Mouse (Mus musculus) midbrain, embryonic 10.5 days (tissue): ENCODE measurements around the gene 4930452B06Rik. TPM values are rescaled to one million over a fixed set of nuclear protein-coding genes. Genes with fewer than 3 reads are reported as not detected.
A peak's percentile ranks its signal among the peaks of the same experiment; 100 is the strongest.

Source experiments
- DNase-seq: peaks from one replicate; pipeline ENCODE4 v3.0.0-alpha.2; 2017; ENCODE audit warnings: low spot score
- H3K27ac ChIP-seq: fragments of 300-500 bp; sonication (generic); replicated peaks from 2 replicates; pipeline ENCODE4 v1.5.1; 2016; ENCODE audit warnings: mild to moderate bottlenecking
- H3K27me3 ChIP-seq: fragments of 300-500 bp; sonication (generic); 2 replicates; pipeline ENCODE4 v1.6.1; 2016; ENCODE audit warnings: low read depth, mild to moderate bottlenecking; ENCODE audit not compliant: poor library complexity, severe bottlenecking
- H3K36me3 ChIP-seq: fragments of 300-500 bp; sonication (generic); 2 replicates; pipeline ENCODE4 v1.6.1; 2016; ENCODE audit warnings: mild to moderate bottlenecking, moderate library complexity
- H3K4me1 ChIP-seq: fragments of 300-500 bp; sonication (generic); 2 replicates; pipeline ENCODE4 v1.6.1; 2016
- H3K4me3 ChIP-seq: fragments of 300-500 bp; sonication (generic); 2 replicates; pipeline ENCODE4 v1.5.1; 2016; ENCODE audit warnings: mild to moderate bottlenecking, moderate library complexity
- H3K9me3 ChIP-seq: fragments of 300-500 bp; sonication (generic); replicated peaks from 2 replicates; pipeline ENCODE4 v1.6.1; 2016; ENCODE audit warnings: mild to moderate bottlenecking
- WGBS: fragments of 180-500 bp; shearing (Covaris S2); methylation state at CpG from one replicate; pipeline ENCODE4 v1.1.7; 2016; 5-methylcytosine and 5-hydroxymethylcytosine counted together
- polyA plus RNA-seq: library from polyadenylated mRNA; unstranded; fragments of >200 nt; fragmentation: Nextera tagmentation; extraction: Ambion mirVana; gene quantifications from 2 replicates; pipeline ENCODE4 v1.2.1, GENCODE M21; 2016

Gene 4930452B06Rik
- polyA plus RNA-seq, 1 experiment from 2014 or later = 12.2 TPM

DNA sequence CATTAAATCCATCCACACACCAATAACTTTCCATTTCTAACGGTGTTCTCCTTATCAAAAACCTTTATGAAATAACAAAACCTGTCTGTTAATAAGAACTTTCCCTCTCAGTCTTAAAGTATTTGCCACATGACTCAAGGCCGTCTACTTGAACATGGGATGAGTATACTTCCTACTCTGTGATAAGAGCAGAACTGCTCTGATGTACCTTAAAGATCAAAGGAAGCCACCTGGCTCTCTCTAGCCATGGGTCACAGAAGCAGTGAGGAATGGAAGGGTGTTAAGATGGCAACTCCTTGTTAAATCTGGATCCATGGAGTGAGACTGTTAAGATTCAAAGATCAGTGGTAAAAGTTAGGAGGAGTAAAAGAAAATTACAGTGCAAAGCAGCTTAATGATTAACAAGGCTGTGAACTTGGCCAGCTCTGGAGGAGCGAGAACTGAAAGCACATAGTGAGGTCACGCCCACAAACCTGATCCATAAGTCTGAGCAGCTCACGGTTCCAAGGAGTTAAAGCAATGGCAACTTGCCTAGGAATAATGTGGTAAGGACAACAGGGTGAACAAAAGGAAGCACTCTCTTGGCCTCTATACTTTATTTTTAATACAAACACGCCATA, 235.3 kb downstream of the 4930452B06Rik start:
- Histone ChIP-seq H3K27ac (no peak overlapping the region), H3K4me1 (peaks cover 3% of the 10 kb centered on the region; the same call in 1 of the 2 replicates), H3K9me3 (no peaks in the 10 kb centered on the region), H3K4me3 (no peak overlapping the region), H3K27me3 (no peaks in the 10 kb centered on the region), H3K36me3 (no peaks in the 10 kb centered on the region)
- no peak for DNase-seq
- 81% methylated on average over 6 of the region's 6 CpGs for WGBS

GRCm38 (mm10) chr14:8429767-8430166, 236.3 kb downstream of the 4930452B06Rik start:
- no peaks in the 10 kb centered on the region for H3K36me3 ChIP-seq
- no peaks in the 10 kb centered on the region for H3K27me3 ChIP-seq
- H3K4me1 ChIP-seq = peaks cover 3% of the 10 kb centered on the region; the same call in 1 of the 2 replicates
- WGBS = 76% methylated on average over 2 of the region's 2 CpGs
- H3K4me3 ChIP-seq = no peak overlapping the region
- no peaks in the 10 kb centered on the region for H3K9me3 ChIP-seq
- no peak for DNase-seq
- no peak overlapping the region for H3K27ac ChIP-seq

- no peaks in the 10 kb centered on the region for H3K9me3 ChIP-seq
- no peaks in the 10 kb centered on the region for H3K27me3 ChIP-seq
- H3K36me3 ChIP-seq = no peaks in the 10 kb centered on the region
- peaks cover 24% of the 10 kb centered on the region for H3K4me1 ChIP-seq
- no peak overlapping the region for H3K4me3 ChIP-seq
- WGBS = 72% methylated on average over 3 of the region's 3 CpGs
- H3K27ac ChIP-seq = no peak overlapping the region
- no peak for DNase-seq
Measured at GRCm38 (mm10) chr14:8422833-8423232, 243.2 kb downstream of the 4930452B06Rik start.

DNA sequence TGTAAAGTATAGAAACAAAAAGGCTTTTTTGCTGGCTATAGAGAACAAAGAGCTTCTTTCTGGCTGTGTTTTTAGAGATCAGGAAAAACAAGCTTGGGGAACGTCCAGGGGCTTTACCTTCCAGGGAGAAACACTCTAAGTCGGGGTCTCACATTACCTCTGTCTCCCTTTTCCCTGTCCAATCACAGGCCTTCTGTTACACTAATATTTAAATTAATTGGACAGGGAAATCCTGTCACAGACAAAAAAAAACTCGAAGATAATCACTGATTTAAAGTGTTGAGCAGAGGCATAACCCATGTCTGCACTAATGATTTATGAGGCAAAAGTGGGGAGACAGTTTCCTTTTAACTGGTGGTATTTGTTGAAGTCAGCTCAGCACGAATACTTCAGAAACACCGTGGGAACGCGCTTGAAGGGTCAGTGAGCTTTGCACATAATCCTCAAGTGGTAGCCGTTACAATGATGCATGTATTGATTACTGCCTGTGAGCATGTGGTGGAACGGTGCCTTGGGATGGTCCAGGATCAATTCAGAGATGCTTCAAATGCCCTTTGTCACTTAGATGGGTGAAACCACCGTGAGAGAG, 244.7 kb downstream of the 4930452B06Rik start:
- no peaks in the 10 kb centered on the region for H3K36me3 ChIP-seq
- no peaks in the 10 kb centered on the region for H3K27me3 ChIP-seq
- DNase-seq = no peak
- H3K4me1 ChIP-seq = peaks cover 24% of the 10 kb centered on the region
- 28% methylated on average over 10 of the region's 10 CpGs for WGBS
- no peak overlapping the region for H3K4me3 ChIP-seq
- H3K27ac ChIP-seq = peak overlapping the region; percentile 74
- no peaks in the 10 kb centered on the region for H3K9me3 ChIP-seq

GRCm38 (mm10) chr14:8418610-8419009, 247.4 kb downstream of the 4930452B06Rik start:
- no peaks in the 10 kb centered on the region for H3K36me3 ChIP-seq
- no peak overlapping the region for H3K4me3 ChIP-seq
- no peak for DNase-seq
- peaks cover 24% of the 10 kb centered on the region for H3K4me1 ChIP-seq
- H3K9me3 ChIP-seq = no peaks in the 10 kb centered on the region
- 81% methylated on average over 3 of the region's 3 CpGs for WGBS
- no peak overlapping the region for H3K27ac ChIP-seq
- no peaks in the 10 kb centered on the region for H3K27me3 ChIP-seq

GRCm38 (mm10) chr14:8405946-8406345, 260.1 kb downstream of the 4930452B06Rik start:
- no peaks in the 10 kb centered on the region for H3K27me3 ChIP-seq
- no peaks in the 10 kb centered on the region for H3K36me3 ChIP-seq
- H3K9me3 ChIP-seq = no peaks in the 10 kb centered on the region
- WGBS = 70% methylated on average over 6 of the region's 6 CpGs
- no peak overlapping the region for H3K27ac ChIP-seq
- no peaks in the 10 kb centered on the region for H3K4me1 ChIP-seq
- DNase-seq = no peak
- H3K4me3 ChIP-seq = no peak overlapping the region

GRCm38 (mm10) chr14:8403310-8403709, 262.7 kb downstream of the 4930452B06Rik start:
- Histone ChIP-seq H3K4me3 (no peak overlapping the region), H3K27ac (no peak overlapping the region), H3K27me3 (no peaks in the 10 kb centered on the region), H3K4me1 (no peaks in the 10 kb centered on the region), H3K9me3 (no peaks in the 10 kb centered on the region), H3K36me3 (no peaks in the 10 kb centered on the region)
- DNase-seq = no peak
- 90% methylated on average over 3 of the region's 3 CpGs for WGBS

DNA sequence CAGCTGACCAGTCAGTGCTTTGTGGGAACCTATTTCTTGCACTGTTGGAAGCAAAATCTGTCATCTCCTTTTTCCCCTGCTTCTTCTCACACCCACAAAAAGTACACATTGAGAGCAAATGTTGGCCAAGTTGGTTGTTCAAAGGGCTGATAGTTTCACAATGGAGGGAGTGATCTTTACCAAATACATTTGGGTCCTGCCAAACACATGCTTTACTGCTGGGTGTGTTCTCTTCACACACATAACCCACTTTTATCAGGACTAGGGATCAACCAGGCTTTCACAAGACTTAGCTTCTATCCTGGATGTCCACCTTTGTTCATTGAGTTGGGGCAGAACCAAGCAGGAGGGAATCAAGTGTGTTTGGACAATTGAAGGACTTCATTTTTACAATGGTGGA, 267.5 kb downstream of the 4930452B06Rik start:
- no peak for DNase-seq

DNA sequence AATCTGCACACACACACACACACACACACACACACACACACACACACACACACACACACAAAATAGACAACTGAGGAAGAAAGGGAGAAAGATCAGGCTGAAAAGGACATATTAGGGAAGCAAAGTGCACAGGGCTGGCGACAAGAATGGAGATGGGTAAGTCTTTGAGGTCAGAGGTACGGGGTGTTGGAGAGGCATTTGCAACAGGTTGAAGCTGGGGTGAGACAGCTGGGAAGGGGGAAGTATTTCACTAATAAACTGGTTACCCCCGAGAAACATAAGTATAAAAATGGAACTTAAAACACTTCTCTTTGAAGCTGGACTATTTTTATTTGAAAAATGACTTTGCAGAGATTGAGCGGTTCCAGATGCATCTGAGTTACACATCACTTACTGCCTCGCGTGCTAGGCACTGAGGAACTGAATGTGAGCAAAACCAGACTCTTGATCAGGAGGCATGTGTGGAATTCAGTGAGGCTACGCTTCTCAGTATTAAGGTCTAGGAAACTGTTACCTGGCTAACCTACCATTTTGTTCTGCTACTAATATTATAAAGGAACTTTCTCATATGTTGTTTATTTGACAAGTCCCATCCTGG, 270.3 kb downstream of the 4930452B06Rik start:
- no peak overlapping the region for H3K27ac ChIP-seq

More for the DNA sequence above, 267.5 kb downstream of the 4930452B06Rik start:
- Histone ChIP-seq H3K9me3 (no peaks in the 10 kb centered on the region), H3K27me3 (no peaks in the 10 kb centered on the region), H3K36me3 (no peaks in the 10 kb centered on the region), H3K4me1 (no peaks in the 10 kb centered on the region), H3K27ac (no peak overlapping the region), H3K4me3 (no peak overlapping the region)

GRCm38 (mm10) chr14:8392181-8392825, 273.7 kb downstream of the 4930452B06Rik start:
- H3K9me3 ChIP-seq = no peaks in the 10 kb centered on the region
- no peaks in the 10 kb centered on the region for H3K4me1 ChIP-seq
- no peaks in the 10 kb centered on the region for H3K36me3 ChIP-seq
- no peaks in the 10 kb centered on the region for H3K27me3 ChIP-seq
- DNase-seq = no peak
- H3K27ac ChIP-seq = no peak overlapping the region
- 62% methylated on average over 6 of the region's 6 CpGs for WGBS
- H3K4me3 ChIP-seq = no peak overlapping the region

More for the DNA sequence above, 270.3 kb downstream of the 4930452B06Rik start:
- no peak for DNase-seq
- no peaks in the 10 kb centered on the region for H3K36me3 ChIP-seq
- H3K9me3 ChIP-seq = no peaks in the 10 kb centered on the region
- H3K4me1 ChIP-seq = no peaks in the 10 kb centered on the region
- no peaks in the 10 kb centered on the region for H3K27me3 ChIP-seq
- no peak overlapping the region for H3K4me3 ChIP-seq
- 86% methylated on average over 7 of the region's 7 CpGs for WGBS
